Mouse (Mus musculus): Measurements from ENCODE around the gene Gnpnat1.

DNA sequence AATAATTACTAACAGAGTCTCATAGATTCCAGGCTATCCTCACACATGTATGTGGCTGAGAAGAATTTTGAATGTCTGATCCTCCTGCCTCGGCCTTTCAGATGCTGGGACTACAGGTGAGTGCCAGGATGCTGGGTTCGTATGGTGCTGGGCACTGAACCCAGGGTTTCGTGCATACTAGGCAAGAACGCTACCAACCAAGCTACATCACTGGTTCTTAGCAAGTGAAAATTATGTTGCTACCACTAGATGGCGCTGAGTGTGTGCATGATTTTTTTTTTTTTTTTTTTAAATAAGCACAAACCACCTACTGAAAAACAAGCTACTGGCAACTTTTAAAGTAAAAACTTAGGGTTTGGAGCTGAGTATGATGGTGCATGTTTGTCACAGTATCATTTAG is 18.5 kb upstream of the Gnpnat1 start:
- TF ChIP-seq CTCF (IDR thresholded peaks at IDR 0.05; ENCODE audit: borderline replicate concordance, control insufficient read depth, extremely low read depth, insufficient read depth, low read length, poor library complexity): no peak
- TF ChIP-seq POLR2A (IDR thresholded peaks at IDR 0.05; ENCODE audit: control insufficient read depth, extremely low read depth, insufficient read depth, low read length, poor library complexity): no peak
